Mouse (Mus musculus) liver, embryonic 12.5 days (tissue): ENCODE measurements around the gene Fbxw20. TPM values are rescaled to one million over a fixed set of nuclear protein-coding genes. Genes with fewer than 3 reads are reported as not detected.
"Not testable (repeated sequence)": the region's sequence is repeated elsewhere in the genome, so short reads cannot be mapped to it uniquely, and the experiment has no call there.

Experiments
- ATAC-seq: fragments of 200-750 bp; cut with Nextera tagmentation; 2 replicates; pipeline ENCODE4 v1.8.0; 2017; ENCODE audit warnings: moderate number of reproducible peaks, mild to moderate bottlenecking, moderate library complexity
- H3K27ac ChIP-seq: fragments of 300-500 bp; sonication (generic); 2 replicates; pipeline ENCODE4 v1.5.1; 2016; ENCODE audit warnings: mild to moderate bottlenecking
- H3K27me3 ChIP-seq: fragments of 300-500 bp; sonication (generic); replicated peaks from 2 replicates; pipeline ENCODE4 v1.6.1; 2016; ENCODE audit warnings: mild to moderate bottlenecking, moderate library complexity
- H3K36me3 ChIP-seq: fragments of 300-500 bp; sonication (generic); 2 replicates; pipeline ENCODE4 v1.6.1; 2016; ENCODE audit warnings: mild to moderate bottlenecking, moderate library complexity
- H3K4me1 ChIP-seq: fragments of 300-500 bp; sonication (generic); 2 replicates; pipeline ENCODE4 v1.6.1; 2016
- H3K4me2 ChIP-seq: fragments of 300-500 bp; sonication (generic); 2 replicates; pipeline ENCODE4 v1.6.1; 2016; ENCODE audit warnings: mild to moderate bottlenecking, moderate library complexity
- H3K4me3 ChIP-seq: fragments of 300-500 bp; sonication (generic); 2 replicates; pipeline ENCODE4 v1.5.1; 2016; ENCODE audit warnings: mild to moderate bottlenecking, moderate library complexity
- H3K9ac ChIP-seq: fragments of 300-500 bp; sonication (generic); 2 replicates; pipeline ENCODE4 v1.6.1; 2016; ENCODE audit warnings: mild to moderate bottlenecking, moderate library complexity
- H3K9me3 ChIP-seq: fragments of 300-500 bp; sonication (generic); replicated peaks from 2 replicates; pipeline ENCODE4 v1.6.1; 2016; ENCODE audit warnings: mild to moderate bottlenecking, moderate library complexity
- WGBS: fragments of 180-500 bp; shearing (Covaris S2); methylation state at CpG from one replicate; pipeline ENCODE4 v1.1.7; 2016; ENCODE audit not compliant: insufficient replicate concordance; 5-methylcytosine and 5-hydroxymethylcytosine counted together
- polyA plus RNA-seq: library from polyadenylated mRNA; unstranded; fragments of >200 nt; fragmentation: Nextera tagmentation; extraction: Ambion mirVana; gene quantifications from 2 replicates; pipeline ENCODE4 v1.2.1, GENCODE M21; 2016

Fbxw20 gene
- polyA plus RNA-seq: not detected in 2 replicates

GRCm38 (mm10) chr9:109234654-109235053 lies at the start of gene Fbxw20:
TSS of gene Fbxw20 (minus strand) at chr9:109234754.
- Histone ChIP-seq H3K4me3 (no peak within 1 kb of the TSS), H3K4me2 (no peak within 1 kb of the TSS), H3K36me3 (no peaks in the 10 kb centered on the region), H3K9ac (no peak within 1 kb of the TSS), H3K4me1 (no peaks in the 10 kb centered on the region), H3K27me3 (no peaks in the 10 kb centered on the region), H3K27ac (no peak within 1 kb of the TSS), H3K9me3 (no peaks in the 10 kb centered on the region)
- WGBS: 67% methylated on average over 1 of the region's 1 CpGs
- ATAC-seq: no peak

- Histone ChIP-seq H3K4me2 (no peak overlapping the region), H3K36me3 (no peaks in the 10 kb centered on the region), H3K27ac (no peak overlapping the region), H3K27me3 (no peaks in the 10 kb centered on the region), H3K4me3 (no peak overlapping the region), H3K9me3 (no peaks in the 10 kb centered on the region), H3K4me1 (no peaks in the 10 kb centered on the region), H3K9ac (no peak overlapping the region)
- ATAC-seq: no peak
- WGBS: 42% methylated on average over 2 of the region's 2 CpGs
These were observed 28.5 kb upstream of the Fbxw20 start for GRCm38 (mm10) chr9:109263041-109263440.

GRCm38 (mm10) chr9:109218449-109218848 lies 16.1 kb downstream of the Fbxw20 start:
- ATAC-seq: no peak
- H3K4me3 ChIP-seq: no peak overlapping the region
- 0 out of 2 replicates have a peak, but pooled peaks cover 3% of the 10 kb centered on the region for H3K9me3 ChIP-seq
- no peak overlapping the region for H3K9ac ChIP-seq
- 47% methylated on average over 6 of the region's 6 CpGs for WGBS
- H3K27me3 ChIP-seq: no peaks in the 10 kb centered on the region
- H3K36me3 ChIP-seq: no peaks in the 10 kb centered on the region
- no peak overlapping the region for H3K4me2 ChIP-seq
- no peaks in the 10 kb centered on the region for H3K4me1 ChIP-seq
- H3K27ac ChIP-seq: no peak overlapping the region

- WGBS: 23% methylated on average over 1 of the region's 1 CpGs
- not testable (repeated sequence) for H3K9me3 ChIP-seq, H3K4me2 ChIP-seq, H3K9ac ChIP-seq, H3K36me3 ChIP-seq, H3K4me1 ChIP-seq, ATAC-seq, H3K27ac ChIP-seq, H3K27me3 ChIP-seq, H3K4me3 ChIP-seq
These were observed 33.2 kb downstream of the Fbxw20 start for GRCm38 (mm10) chr9:109201347-109201746.

- ATAC-seq: no peak
- no peaks in the 10 kb centered on the region for H3K9me3 ChIP-seq
- 52% methylated on average over 1 of the region's 1 CpGs for WGBS
- no peak overlapping the region for H3K4me2 ChIP-seq
- H3K27me3 ChIP-seq: no peaks in the 10 kb centered on the region
- H3K9ac ChIP-seq: no peak overlapping the region
- no peaks in the 10 kb centered on the region for H3K36me3 ChIP-seq
- no peak overlapping the region for H3K4me3 ChIP-seq
- no peaks in the 10 kb centered on the region for H3K4me1 ChIP-seq
- H3K27ac ChIP-seq: no peak overlapping the region
These were observed 34.2 kb downstream of the Fbxw20 start for GRCm38 (mm10) chr9:109200349-109200748.

- H3K27me3 ChIP-seq: no peaks in the 10 kb centered on the region
- no peaks in the 10 kb centered on the region for H3K9me3 ChIP-seq
- H3K4me2 ChIP-seq: no peak overlapping the region
- no peak overlapping the region for H3K4me3 ChIP-seq
- no peaks in the 10 kb centered on the region for H3K4me1 ChIP-seq
- H3K36me3 ChIP-seq: no peaks in the 10 kb centered on the region
- no peak overlapping the region for H3K27ac ChIP-seq
- 60% methylated on average over 1 of the region's 1 CpGs for WGBS
- H3K9ac ChIP-seq: no peak overlapping the region
- ATAC-seq: no peak
These were observed 35.2 kb downstream of the Fbxw20 start for GRCm38 (mm10) chr9:109199353-109199752.

- WGBS: 58% methylated on average over 3 of the region's 3 CpGs
- not testable (repeated sequence) for ATAC-seq
These were observed 38.7 kb downstream of the Fbxw20 start, which contains the start of gene Fbxw13 for GRCm38 (mm10) chr9:109195875-109196274. TSS of gene Fbxw13 (minus strand) at chr9:109195975.

GRCm38 (mm10) chr9:109177208-109177607 lies 57.3 kb downstream of the Fbxw20 start:
- WGBS: 60% methylated on average over 1 of the region's 1 CpGs
- H3K4me1 ChIP-seq: no peaks in the 10 kb centered on the region
- H3K9ac ChIP-seq: no peak overlapping the region
- no peak for ATAC-seq
- H3K27me3 ChIP-seq: no peaks in the 10 kb centered on the region
- H3K4me2 ChIP-seq: no peak overlapping the region
- H3K36me3 ChIP-seq: no peaks in the 10 kb centered on the region
- H3K9me3 ChIP-seq: no peaks in the 10 kb centered on the region
- H3K27ac ChIP-seq: no peak overlapping the region
- H3K4me3 ChIP-seq: no peak overlapping the region

More at GRCm38 (mm10) chr9:109195875-109196274, 38.7 kb downstream of the Fbxw20 start, which contains the start of gene Fbxw13:
- H3K4me3 ChIP-seq, H3K27ac ChIP-seq, H3K27me3 ChIP-seq, H3K4me2 ChIP-seq, H3K9ac ChIP-seq, H3K4me1 ChIP-seq, H3K36me3 ChIP-seq, H3K9me3 ChIP-seq: not testable (repeated sequence)

GRCm38 (mm10) chr9:109176301-109176700 lies 58.3 kb downstream of the Fbxw20 start:
- H3K27ac ChIP-seq: no peak overlapping the region
- no peak overlapping the region for H3K4me3 ChIP-seq
- H3K9ac ChIP-seq: no peak overlapping the region
- 74% methylated on average over 1 of the region's 1 CpGs for WGBS
- ATAC-seq: no peak
- no peaks in the 10 kb centered on the region for H3K9me3 ChIP-seq
- H3K36me3 ChIP-seq: no peaks in the 10 kb centered on the region
- H3K4me2 ChIP-seq: no peak overlapping the region
- H3K4me1 ChIP-seq: no peaks in the 10 kb centered on the region
- no peaks in the 10 kb centered on the region for H3K27me3 ChIP-seq

Other genes starting within 250 kb of the Fbxw20 start
- gene Ucn2, start 248.7 kb downstream of the Fbxw20 start, polyA plus RNA-seq: 0.11 TPM in 1 of 2 replicates, not detected in the other
- 3.4 and 4.4 TPM in 2 replicates for gene Pfkfb4, start 243.0 kb downstream of the Fbxw20 start, polyA plus RNA-seq
- 19.0 and 21.5 TPM in 2 replicates for gene Shisa5, start 196.2 kb downstream of the Fbxw20 start, polyA plus RNA-seq
- 8.8 and 9.1 TPM in 2 replicates for gene Trex1, start 175.0 kb downstream of the Fbxw20 start, polyA plus RNA-seq
- 18.6 and 19.4 TPM in 2 replicates for gene Atrip, start 160.6 kb downstream of the Fbxw20 start, polyA plus RNA-seq
- 14.5 and 15.3 TPM in 2 replicates for gene Ccdc51, start 152.3 kb downstream of the Fbxw20 start, polyA plus RNA-seq
- gene Tma7, start 152.2 kb downstream of the Fbxw20 start, polyA plus RNA-seq: 522 and 538 TPM in 2 replicates
- gene Plxnb1, start 139.4 kb downstream of the Fbxw20 start, polyA plus RNA-seq: 4.9 TPM in 2 replicates
- gene Fbxw21, start 72.7 kb downstream of the Fbxw20 start, polyA plus RNA-seq: not detected in 2 replicates
- not detected in 2 replicates for gene Fbxw13, start 38.8 kb downstream of the Fbxw20 start, polyA plus RNA-seq
- 0.33 TPM in 1 of 2 replicates, not detected in the other for gene Fbxw14, start 52.9 kb upstream of the Fbxw20 start, polyA plus RNA-seq
- not detected in 2 replicates for gene Fbxw28, start 104.9 kb upstream of the Fbxw20 start, polyA plus RNA-seq
- not detected in 2 replicates for gene Fbxw22, start 169.5 kb upstream of the Fbxw20 start, polyA plus RNA-seq
- not detected in 2 replicates for gene Fbxw16, start 214.4 kb upstream of the Fbxw20 start, polyA plus RNA-seq